26 mouse cellular contexts compared by ENCODE assay signal in the genomic region with DNA sequence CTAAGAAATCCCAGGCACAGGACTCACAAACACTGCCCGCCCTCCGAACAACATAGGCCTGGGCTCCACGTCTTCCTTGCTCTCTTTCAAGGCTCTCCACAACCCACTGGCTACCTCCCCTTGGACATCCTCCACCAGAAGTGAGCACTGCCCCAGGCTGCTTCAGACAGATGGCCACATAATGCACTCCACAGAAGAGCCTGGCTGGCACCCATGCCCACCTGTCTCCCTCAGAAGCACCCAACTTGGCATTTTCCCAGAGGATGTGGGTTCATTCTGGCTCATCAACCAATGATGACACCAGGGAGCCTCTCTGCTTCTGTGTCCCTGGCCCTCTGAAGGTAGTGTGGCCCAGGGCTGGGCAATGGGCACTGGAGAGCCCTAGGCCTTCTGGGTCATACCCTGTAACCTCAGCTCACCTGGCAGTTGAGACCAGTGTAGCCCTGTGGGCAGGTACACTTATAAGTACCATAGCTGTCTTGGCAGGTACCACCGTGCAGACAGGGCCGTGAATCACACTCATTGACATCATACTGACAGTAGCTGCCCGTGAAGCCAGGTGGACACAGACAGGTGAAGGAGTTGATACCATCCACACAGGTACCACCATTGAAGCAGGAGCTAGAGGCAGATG. TPM values are rescaled to one million over a fixed set of nuclear protein-coding genes. Genes with fewer than 3 reads are reported as not detected.
A peak's percentile ranks its signal among the peaks of the same experiment; 100 is the strongest.
DNase-seq lines count a peak whose midpoint lies in the region; ATAC-seq and TF ChIP-seq lines count a peak whose summit lies in the region.
"Had no signal": no experiment of that assay in that cellular context is flagged by ENCODE, and none has a peak within 500 bp of the region (broad histone marks: within the 10 kb centered on the region; RNA-seq: fewer than 3 reads in every experiment).

No protein-coding gene starts in this region.

- no peak overlapping the region for H3K9ac ChIP-seq in forebrain, embryonic 15.5 days (replicated peaks)
- H3K9ac ChIP-seq in forebrain, embryonic 11.5 days (ENCODE audit: low read length): no peak overlapping the region
- H3K9ac ChIP-seq: heart, embryonic 13.5 days; intestine, embryonic 15.5 days; liver, embryonic 13.5 days had no signal

- no peak for DNase-seq in forebrain, embryonic 11.5 days (ENCODE audit: low spot score)
- peak; percentile 46 for DNase-seq in left cerebral cortex, postnatal 4 days
- no peak for DNase-seq in left cerebral cortex, postnatal 36 days (ENCODE audit: low spot score in 2 of 2)
- DNase-seq in brain, adult 2 months (ENCODE audit: low read depth, low spot score): peak; percentile 38
- DNase-seq: adrenal gland, postnatal 25 days; gastrocnemius, postnatal 36 days; heart, adult 2 months; heart, postnatal 10 days; kidney, adult 2 months; kidney, postnatal 36 days; liver, embryonic 13.5 days; lung, adult 2 months; lung, postnatal 14 days; midbrain, embryonic 14.5 days; thymus, adult 2 months; thymus, postnatal 36 days had no signal

- H3K9me3 ChIP-seq in forebrain, embryonic 15.5 days: no peaks in the 10 kb centered on the region
- no peaks in the 10 kb centered on the region for H3K9me3 ChIP-seq in forebrain, embryonic 11.5 days (ENCODE audit: control insufficient read depth, low read length)
- H3K9me3 ChIP-seq: heart, embryonic 13.5 days; hindbrain, embryonic 10.5 days; intestine, embryonic 15.5 days; liver, embryonic 13.5 days had no signal

- no peak overlapping the region for H3K4me3 ChIP-seq in forebrain, embryonic 15.5 days
- H3K4me3 ChIP-seq in forebrain, embryonic 11.5 days (ENCODE audit: low read depth, low read length): no peak overlapping the region
- no peak overlapping the region for H3K4me3 ChIP-seq in bone marrow, adult 2 months (replicated peaks; ENCODE audit: control insufficient read depth, low read depth, low read length)
- H3K4me3 ChIP-seq: heart, adult 2 months; heart, embryonic 13.5 days; hindbrain, embryonic 10.5 days; intestine, embryonic 15.5 days; layer of hippocampus, adult 2 months; left cerebral cortex, adult 2 months; liver, embryonic 13.5 days had no signal

- H3K36me3 ChIP-seq in forebrain, embryonic 15.5 days: peaks cover 43% of the 10 kb centered on the region
- H3K36me3 ChIP-seq in forebrain, embryonic 11.5 days (ENCODE audit: control insufficient read depth, insufficient read depth, low read length): peaks cover 67% of the 10 kb centered on the region

- H3K27ac ChIP-seq in forebrain, embryonic 15.5 days (replicated peaks): peak overlapping the region; percentile 50
- no peak overlapping the region for H3K27ac ChIP-seq in forebrain, embryonic 11.5 days (ENCODE audit: low read depth, low read length)
- peak overlapping the region; percentile 13 for H3K27ac ChIP-seq in bone marrow, adult 2 months (ENCODE audit: control insufficient read depth, insufficient read depth, low read depth, low read length, poor library complexity)
- H3K27ac ChIP-seq: heart, adult 2 months; heart, embryonic 13.5 days; hindbrain, embryonic 10.5 days; intestine, embryonic 15.5 days; left cerebral cortex, adult 2 months; liver, embryonic 13.5 days had no signal

- no peaks in the 10 kb centered on the region for H3K27me3 ChIP-seq in forebrain, embryonic 15.5 days
- no peaks in the 10 kb centered on the region for H3K27me3 ChIP-seq in forebrain, embryonic 11.5 days (ENCODE audit: control insufficient read depth, insufficient read depth, low read length)
- H3K27me3 ChIP-seq: heart, embryonic 13.5 days; intestine, embryonic 15.5 days; liver, embryonic 13.5 days had no signal

- H3K4me1 ChIP-seq in forebrain, embryonic 15.5 days: peaks cover 26% of the 10 kb centered on the region
- H3K4me1 ChIP-seq in forebrain, embryonic 11.5 days (replicated peaks; ENCODE audit: control insufficient read depth, insufficient read depth, low read length): peaks cover 14% of the 10 kb centered on the region
- H3K4me1 ChIP-seq in bone marrow, adult 2 months (ENCODE audit: control insufficient read depth, insufficient read depth, low read length): peaks cover 11% of the 10 kb centered on the region

- 81% methylated on average over 6 of the region's 6 CpGs for WGBS in forebrain, embryonic 15.5 days
- WGBS in forebrain, embryonic 11.5 days: 94% methylated on average over 6 of the region's 6 CpGs
- WGBS in bone marrow, adult 2 months: 76% methylated on average over 6 of the region's 6 CpGs

- TF ChIP-seq POLR2A in bone marrow, adult 2 months (IDR thresholded peaks at IDR 0.05; ENCODE audit: borderline replicate concordance, control insufficient read depth, low read depth, low read length): no peak

- no peak for TF ChIP-seq CTCF in bone marrow, adult 2 months (IDR thresholded peaks at IDR 0.05; ENCODE audit: control insufficient read depth, insufficient read depth, low read length)

- no peak overlapping the region for H3K4me2 ChIP-seq in forebrain, embryonic 15.5 days (replicated peaks)
- H3K4me2 ChIP-seq in forebrain, embryonic 11.5 days (ENCODE audit: low read depth, low read length, severe bottlenecking): no peak overlapping the region
- H3K4me2 ChIP-seq: heart, embryonic 13.5 days; intestine, embryonic 15.5 days; liver, embryonic 13.5 days had no signal

- no peak for ATAC-seq in forebrain, embryonic 15.5 days (replicated peaks)
- no peak for ATAC-seq in forebrain, embryonic 11.5 days (replicated peaks; ENCODE audit: low FRiP score)
- no peak for ATAC-seq in megakaryocyte progenitor cell, adult 5-6 weeks (replicated peaks; ENCODE audit: poor library complexity)
- ATAC-seq: CD4-positive, CD25-positive, alpha-beta regulatory T cell, adult 4 months; hindbrain, embryonic 16.5 days; intestine, embryonic 15.5 days had no signal

- intact Hi-C loops in left cerebral cortex, postnatal 4 days (cut with DNase I): no loop called here
- intact Hi-C loops in left cerebral cortex, postnatal 36 days (cut with DNase I): no loop called here

RNA-seq across cellular contexts. Expression of a gene that starts 26.8 kb away (rescaled TPM):
- 18.3 and 19.8 TPM in 2 replicates for polyA plus RNA-seq in forebrain, embryonic 15.5 days (2015; fragmentation: Nextera tagmentation; extraction: Ambion mirVana)
- 39.3 and 40.9 TPM in 2 replicates for polyA plus RNA-seq in forebrain, embryonic 11.5 days (2014; fragmentation: Nextera tagmentation; extraction: Ambion mirVana)
- 10 to 100 TPM; 52.3 to 52.6 TPM for total RNA-seq in left cerebral cortex, postnatal 4 days (2021)
- total RNA-seq in left cerebral cortex, postnatal 36 days (2021): 10 to 100 TPM; 39.0 to 52.3 TPM
- 5.8 and 30.1 TPM in 2 replicates for polyA plus RNA-seq in bone marrow, adult 2 months (2011; ENCODE audit: insufficient read depth, insufficient read length, low replicate concordance, missing spikeins)
- 33.9 and 48.3 TPM in 2 replicates for total RNA-seq in megakaryocyte progenitor cell, adult 5-6 weeks (2015)
- 23.9 and 29.7 TPM in 2 replicates for total RNA-seq in megakaryocyte progenitor cell, adult 5-6 weeks (2017)

RNA-seq across cellular contexts. Expression of a gene that starts 44.7 kb away (rescaled TPM):
- 22.6 and 26.1 TPM in 2 replicates for polyA plus RNA-seq in forebrain, embryonic 15.5 days (2015; fragmentation: Nextera tagmentation; extraction: Ambion mirVana)
- 68.3 and 70.9 TPM in 2 replicates for polyA plus RNA-seq in forebrain, embryonic 11.5 days (2014; fragmentation: Nextera tagmentation; extraction: Ambion mirVana)
- total RNA-seq in left cerebral cortex, postnatal 4 days (2021): 10 to 100 TPM; 39.5 to 42.1 TPM
- total RNA-seq in left cerebral cortex, postnatal 36 days (2021): 10 to 100 TPM; 24.5 to 28.5 TPM
- 21.8 and 36.9 TPM in 2 replicates for polyA plus RNA-seq in bone marrow, adult 2 months (2011; ENCODE audit: insufficient read depth, insufficient read length, low replicate concordance, missing spikeins)
- 15.5 and 19.0 TPM in 2 replicates for total RNA-seq in megakaryocyte progenitor cell, adult 5-6 weeks (2015)
- 8.8 and 9.3 TPM in 2 replicates for total RNA-seq in megakaryocyte progenitor cell, adult 5-6 weeks (2017)

Comparison
In these comparisons a context has a peak if more than half of its experiments do, and no peak if none do; other contexts are left out.
1. DNase-seq: peak in left cerebral cortex, postnatal 4 days (single experiment) and brain, adult 2 months (single experiment); none in forebrain, embryonic 11.5 days (single experiment) and left cerebral cortex, postnatal 36 days (0 of 2).